Mouse (Mus musculus) CH12.LX (cell line): ENCODE measurements at regions not wholly inside any gene's neighbourhood (a gene's known extent, or its start where the extent isn't known, plus 50 kb on each side); places are given as distances from the start of the nearest gene placed in this dataset.
"Not testable (repeated sequence)": the region's sequence is repeated elsewhere in the genome, so short reads cannot be mapped to it uniquely, and the experiment has no call there.

ENCODE experiments used
- DNase-seq: peaks from one replicate; pipeline ENCODE4 v3.0.0-alpha.2; 2013; ENCODE audit errors: extremely low read depth
- H3K27ac ChIP-seq: 2 replicates; pipeline ENCODE4 v1.5.1; 2012; ENCODE audit warnings: low read depth, mild to moderate bottlenecking, control low read depth, moderate library complexity; ENCODE audit not compliant: insufficient read depth
- H3K27me3 ChIP-seq: replicated peaks from 2 replicates; pipeline ENCODE3; 2012; ENCODE audit warnings: inconsistent platforms
- H3K36me3 ChIP-seq, 2 experiments: replicated peaks in 1 of 2; 2 replicates each; pipeline versions ENCODE3 to v1.6.1; 2012; ENCODE audit warnings: inconsistent platforms in 1 of 2, low read length in 1 of 2, mild to moderate bottlenecking in 1 of 2, mixed read lengths in 1 of 2, moderate library complexity in 1 of 2; ENCODE audit not compliant: control insufficient read depth in 1 of 2, insufficient read depth in 1 of 2
- H3K4me1 ChIP-seq, 2 experiments: 2 replicates each; pipeline ENCODE4 v1.6.1; 2012; ENCODE audit warnings: inconsistent platforms in 1 of 2, moderate library complexity in 1 of 2; ENCODE audit not compliant: insufficient read depth in 2 of 2, control insufficient read depth in 1 of 2
- H3K4me2 ChIP-seq: 2 replicates; pipeline ENCODE4 v1.6.1; 2012; ENCODE audit warnings: low read depth, mild to moderate bottlenecking, control low read depth; ENCODE audit not compliant: poor library complexity, insufficient read depth, severe bottlenecking
- H3K4me3 ChIP-seq, 3 experiments: fragments of 150-350 bp in 1 of 3; sonication (generic) in 1 of 3; replicated peaks in 1 of 3; 2 replicates each; pipeline versions ENCODE3 to v1.5.1; 2011 to 2012; ENCODE audit warnings: low read depth in 2 of 3, low read length in 2 of 3, mild to moderate bottlenecking in 2 of 3, moderate library complexity in 2 of 3, control low read depth in 1 of 3, improper control_type of control experiment in 1 of 3, inconsistent platforms in 1 of 3, mixed read lengths in 1 of 3; ENCODE audit not compliant: poor library complexity in 1 of 3
- H3K79me2 ChIP-seq: replicated peaks from 2 replicates; pipeline ENCODE4 v1.6.1; 2012; ENCODE audit warnings: mild to moderate bottlenecking, moderate library complexity; ENCODE audit not compliant: control insufficient read depth, poor library complexity, insufficient read depth, severe bottlenecking; ENCODE audit errors: extremely low read depth
- H3K9ac ChIP-seq: 2 replicates; pipeline ENCODE4 v1.6.1; 2012; ENCODE audit warnings: low read depth, mild to moderate bottlenecking, control low read depth, moderate library complexity; ENCODE audit not compliant: insufficient read depth
- H3K9me3 ChIP-seq: replicated peaks from 2 replicates; pipeline ENCODE3; 2012; ENCODE audit warnings: low read length, inconsistent platforms, mixed read lengths
- BHLHE40 ChIP-seq: IDR thresholded peaks from 2 replicates; pipeline ENCODE4 v1.6.1; 2011; ENCODE audit warnings: mild to moderate bottlenecking, low read depth, low read length, improper control_type of control experiment
- E2F4 ChIP-seq: IDR thresholded peaks from 2 replicates; pipeline ENCODE4 v1.6.1; 2011; ENCODE audit warnings: low read depth, low read length, improper control_type of control experiment; ENCODE audit not compliant: insufficient replicate concordance
- ETS1 ChIP-seq: conservative IDR thresholded peaks from 2 replicates; pipeline ENCODE4 v1.6.1; 2012; ENCODE audit warnings: low read depth, mild to moderate bottlenecking, inconsistent platforms, low read length, improper control_type of control experiment, moderate library complexity
- GABPA ChIP-seq: IDR thresholded peaks from 2 replicates; pipeline ENCODE4 v1.6.1; 2012; ENCODE audit warnings: low read depth, low read length, improper control_type of control experiment, inconsistent platforms; ENCODE audit not compliant: insufficient replicate concordance
- IRF4 ChIP-seq: IDR thresholded peaks from 2 replicates; pipeline ENCODE4 v1.6.1; 2014; ENCODE audit warnings: low read depth, mild to moderate bottlenecking, inconsistent platforms, low read length, improper control_type of control experiment
- JUN ChIP-seq: IDR thresholded peaks from 2 replicates; pipeline ENCODE4 v1.6.1; 2011; ENCODE audit warnings: low read depth, mild to moderate bottlenecking, low read length, improper control_type of control experiment, moderate library complexity; ENCODE audit not compliant: insufficient read depth
- KAT2A ChIP-seq: IDR thresholded peaks from 2 replicates; pipeline ENCODE4 v1.6.1; 2012; ENCODE audit warnings: low read length, improper control_type of control experiment, inconsistent platforms; ENCODE audit not compliant: insufficient replicate concordance
- MAFK ChIP-seq: IDR thresholded peaks from 2 replicates; pipeline ENCODE4 v1.6.1; 2011; ENCODE audit warnings: low read length, improper control_type of control experiment; ENCODE audit not compliant: insufficient replicate concordance
- MAZ ChIP-seq: IDR thresholded peaks from 2 replicates; pipeline ENCODE4 v1.6.1; 2012; ENCODE audit warnings: low read depth, mild to moderate bottlenecking, inconsistent platforms, low read length, improper control_type of control experiment, moderate library complexity
- MXI1 ChIP-seq: IDR thresholded peaks from 2 replicates; pipeline ENCODE4 v1.6.1; 2011; ENCODE audit warnings: mild to moderate bottlenecking, low read depth, low read length, improper control_type of control experiment
- MYC ChIP-seq: IDR thresholded peaks from 2 replicates; pipeline ENCODE4 v1.6.1; 2011; ENCODE audit warnings: low read depth, mild to moderate bottlenecking, improper control_type of control experiment, low read length
- NRF1 ChIP-seq: IDR thresholded peaks from 2 replicates; pipeline ENCODE4 v1.6.1; 2014; ENCODE audit warnings: low read depth, mild to moderate bottlenecking, inconsistent platforms, low read length, improper control_type of control experiment, moderate library complexity
- PAX5 ChIP-seq: IDR thresholded peaks from 2 replicates; pipeline ENCODE4 v1.6.1; 2012; ENCODE audit warnings: low read length, inconsistent platforms, mixed read lengths
- RAD21 ChIP-seq: IDR thresholded peaks from 2 replicates; pipeline ENCODE4 v1.6.1; 2011; ENCODE audit warnings: low read depth, mild to moderate bottlenecking, low read length, improper control_type of control experiment, moderate library complexity
- RCOR1 ChIP-seq: conservative IDR thresholded peaks from 2 replicates; pipeline ENCODE4 v1.6.1; 2012; ENCODE audit warnings: low read depth, mild to moderate bottlenecking, inconsistent platforms, low read length, improper control_type of control experiment
- SIN3A ChIP-seq: IDR thresholded peaks from 2 replicates; pipeline ENCODE4 v1.6.1; 2012; ENCODE audit warnings: low read length, improper control_type of control experiment, inconsistent platforms
- TBP ChIP-seq: conservative IDR thresholded peaks from 2 replicates; pipeline ENCODE4 v1.6.1; 2011; ENCODE audit warnings: low read depth, low read length, improper control_type of control experiment
- USF1 ChIP-seq: IDR thresholded peaks from 2 replicates; pipeline ENCODE4 v1.6.1; 2014; ENCODE audit warnings: low read depth, mild to moderate bottlenecking, inconsistent platforms, low read length, improper control_type of control experiment
- dilution Hi-C: fragments of 300-500 bp; cut with MboI; formaldehyde crosslinking; loops from 2 replicates; pipeline ENCODE4 v1.14.3; 2020; ENCODE audit warnings: low sequenced_read_pairs; ENCODE audit not compliant: extremely low pct_unique_long_range_greater_than_20kb, extremely low pct_ligation_motif_present
- in situ Hi-C: fragments of 300-500 bp; cut with MboI; formaldehyde crosslinking; loops from 3 replicates; pipeline ENCODE4 v1.14.3; 2019; ENCODE audit warnings: low sequenced_read_pairs, low pct_ligation_motif_present, low pct_unique_long_range_greater_than_20kb, mixed read lengths

GRCm38 (mm10) chr6:140857118-140857746 is 128.1 kb downstream of the Gm11077 start:
- no peaks in the 10 kb centered on the region for H3K9me3 ChIP-seq
- DNase-seq: no peak
- dilution Hi-C loops (no loop called here), in situ Hi-C loops (loop anchor here (10.0 kb wide), 1 partner anchor 72 kb away; no protein-coding TSS in a partner anchor)
- H3K79me2 ChIP-seq: no peaks in the 10 kb centered on the region
- no peak overlapping the region for H3K9ac ChIP-seq
- no peak overlapping the region for H3K4me3 ChIP-seq
- TF ChIP-seq MAZ (no peak), RCOR1 (no peak), RAD21 (no peak), MYC (no peak), NRF1 (no peak), MXI1 (no peak), E2F4 (no peak), SIN3A (no peak), KAT2A (no peak), PAX5 (no peak), TBP (no peak), BHLHE40 (no peak)
- H3K4me1 ChIP-seq: peaks cover 2 to 10% of the 10 kb centered on the region in 2 experiments; a peak in 1 of 4 replicates
- H3K27ac ChIP-seq: no peak overlapping the region
- no peaks in the 10 kb centered on the region for H3K36me3 ChIP-seq
- no peaks in the 10 kb centered on the region for H3K27me3 ChIP-seq
- 0 out of 2 replicates have a peak overlapping the region, but pooled peaks have one; percentile 5 for H3K4me2 ChIP-seq

GRCm38 (mm10) chr6:140869523-140869922 is 140.4 kb downstream of the Gm11077 start:
- H3K4me1 ChIP-seq, H3K4me3 ChIP-seq, H3K9me3 ChIP-seq, in situ Hi-C loops, H3K4me2 ChIP-seq, H3K27ac ChIP-seq, H3K79me2 ChIP-seq, H3K27me3 ChIP-seq, H3K36me3 ChIP-seq, dilution Hi-C loops, DNase-seq, H3K9ac ChIP-seq: not testable (repeated sequence)

- in situ Hi-C loops: no loop called here
- TF ChIP-seq SIN3A (no peak), MAFK (no peak), PAX5 (no peak), IRF4 (no peak), USF1 (no peak), GABPA (no peak), JUN (no peak), ETS1 (no peak)
- no peak overlapping the region for H3K4me2 ChIP-seq
- no peak overlapping the region for H3K4me3 ChIP-seq
- no peaks in the 10 kb centered on the region for H3K36me3 ChIP-seq
- no peaks in the 10 kb centered on the region for H3K4me1 ChIP-seq
- dilution Hi-C loops: no loop called here
- no peaks in the 10 kb centered on the region for H3K27me3 ChIP-seq
- H3K9me3 ChIP-seq: no peaks in the 10 kb centered on the region
- H3K79me2 ChIP-seq: no peaks in the 10 kb centered on the region
- no peak overlapping the region for H3K27ac ChIP-seq
- DNase-seq: no peak
- H3K9ac ChIP-seq: no peak overlapping the region
Observed at GRCm38 (mm10) chr6:140874831-140875230, 145.7 kb downstream of the Gm11077 start.
